Mouse (Mus musculus) kidney, adult 8-10 months (tissue): ENCODE measurements around the gene Mroh2b.

Experiments
- DNase-seq, 2 experiments: peaks; one replicate each; pipeline ENCODE4 v3.0.0; 2022

Mroh2b gene

DNA sequence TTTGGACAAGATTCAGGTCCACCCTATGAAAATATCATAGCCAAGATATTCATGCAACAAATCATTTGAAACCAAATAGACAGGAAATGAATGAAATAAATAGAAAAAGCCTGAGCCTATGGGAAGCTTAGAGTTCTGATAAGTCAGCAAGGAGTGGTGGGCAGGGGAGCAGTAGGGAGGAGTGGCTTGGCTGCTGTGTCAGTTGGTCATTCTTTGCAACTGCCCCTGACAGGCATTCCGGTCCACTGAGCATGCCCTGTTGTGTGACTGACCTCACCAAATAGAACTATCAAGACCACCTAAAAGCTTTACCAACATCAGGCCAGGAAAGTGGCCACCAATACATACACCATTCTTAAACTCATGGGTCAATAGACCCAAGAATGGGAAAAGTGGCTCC is at the start of gene Mroh2b:
Mroh2b (plus strand) TSS at position 301 of the 400 bp plus-strand sequence.
- no peak for DNase-seq

DNA sequence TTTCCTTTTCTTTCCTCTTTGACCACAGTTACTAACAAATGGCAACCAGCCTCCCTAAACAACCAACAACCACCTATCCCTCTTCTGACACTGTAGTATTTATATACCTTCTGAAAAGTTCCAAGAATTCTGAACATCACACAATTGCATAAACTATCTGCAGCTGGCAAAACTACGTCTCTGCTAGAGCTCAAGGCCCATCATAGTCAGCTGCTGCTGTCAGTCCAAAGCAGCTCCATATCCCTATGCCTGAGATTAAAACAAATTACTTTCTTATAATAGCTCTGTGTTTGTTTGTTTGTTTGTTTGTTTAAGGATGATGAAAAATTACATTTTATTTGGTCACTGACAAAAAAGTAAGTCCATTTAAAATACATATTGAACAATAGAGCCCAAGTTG is 48.5 kb upstream of the Mroh2b start:
- no peak for DNase-seq

DNA sequence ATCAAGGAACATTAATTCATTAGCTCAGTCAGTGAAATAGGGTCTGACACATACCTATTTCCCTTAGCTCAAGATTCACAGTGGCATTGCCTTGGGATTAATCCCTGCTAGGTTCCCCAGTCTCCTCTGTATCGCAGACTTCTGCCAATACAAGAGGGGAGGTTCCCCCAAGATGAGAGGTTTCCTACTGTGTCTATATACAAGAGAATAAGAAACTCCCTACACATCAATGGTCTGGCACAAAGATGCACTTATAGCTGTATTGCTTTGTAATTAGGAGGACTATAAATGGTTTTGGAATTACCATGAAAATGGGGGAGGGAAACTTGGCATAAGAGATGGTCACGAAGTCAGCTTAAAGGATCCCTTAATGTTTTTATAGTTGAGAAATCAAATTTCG is 3.6 kb upstream of the Mroh2b start:
- DNase-seq = no peak

DNA sequence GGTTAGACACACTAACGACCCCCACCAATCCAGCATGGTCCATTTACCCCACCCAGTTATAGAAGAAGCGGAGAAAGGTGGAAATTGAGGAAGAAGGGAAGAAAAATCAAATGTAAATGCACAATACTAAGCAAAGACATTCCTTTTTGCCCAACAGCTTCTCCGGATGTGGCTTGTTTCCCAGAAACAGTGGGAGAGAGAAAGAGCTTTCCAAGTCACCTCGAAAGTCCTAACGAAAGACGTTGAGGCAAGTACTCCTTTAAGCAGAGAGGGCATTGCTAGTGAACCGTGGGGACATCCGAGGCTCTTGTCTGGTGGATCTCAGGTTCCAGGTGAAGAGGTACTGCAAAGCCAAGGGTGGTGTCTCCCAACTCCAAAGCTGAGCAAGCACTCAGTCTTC is 36.2 kb downstream of the Mroh2b start:
- DNase-seq = no peak

DNA sequence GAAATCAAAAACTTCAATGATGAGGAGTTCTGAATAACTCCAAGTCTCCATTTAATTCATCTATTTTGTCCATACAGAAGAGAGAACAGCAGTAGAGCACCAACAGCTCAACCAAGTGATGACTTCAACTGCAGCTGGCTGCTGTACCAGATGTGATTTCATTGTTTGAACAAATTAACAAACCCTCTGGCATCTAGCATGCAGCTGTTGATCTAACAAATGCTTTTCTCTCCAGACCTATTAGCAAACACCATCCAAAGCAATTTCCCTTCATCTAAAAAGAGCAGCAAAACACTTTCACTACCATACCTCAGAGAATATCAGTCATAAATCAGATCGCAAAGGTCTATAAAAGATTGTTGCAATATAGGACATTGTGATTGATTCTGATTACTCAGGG is 74.8 kb downstream of the Mroh2b start:
- DNase-seq = no peak

DNA sequence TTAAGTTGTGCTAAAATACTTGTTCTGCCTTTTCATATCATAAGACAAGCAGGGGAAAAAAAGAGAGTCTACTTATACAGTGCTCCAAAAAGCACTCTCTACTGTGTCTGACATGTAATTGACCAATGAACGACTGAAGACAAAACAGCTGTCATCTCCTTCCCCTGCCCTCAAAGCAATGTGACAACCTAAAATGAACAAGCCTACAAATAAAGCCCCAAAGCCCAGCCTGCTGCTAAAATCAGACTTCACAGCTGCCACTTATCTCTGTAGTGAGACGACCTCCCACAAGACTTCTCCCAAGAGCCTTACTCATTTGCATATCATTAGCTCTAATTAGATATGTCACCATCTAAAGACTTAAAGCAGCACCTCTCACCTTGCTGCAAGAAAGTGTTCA is 104.4 kb downstream of the Mroh2b start:
- no peak for DNase-seq

DNA sequence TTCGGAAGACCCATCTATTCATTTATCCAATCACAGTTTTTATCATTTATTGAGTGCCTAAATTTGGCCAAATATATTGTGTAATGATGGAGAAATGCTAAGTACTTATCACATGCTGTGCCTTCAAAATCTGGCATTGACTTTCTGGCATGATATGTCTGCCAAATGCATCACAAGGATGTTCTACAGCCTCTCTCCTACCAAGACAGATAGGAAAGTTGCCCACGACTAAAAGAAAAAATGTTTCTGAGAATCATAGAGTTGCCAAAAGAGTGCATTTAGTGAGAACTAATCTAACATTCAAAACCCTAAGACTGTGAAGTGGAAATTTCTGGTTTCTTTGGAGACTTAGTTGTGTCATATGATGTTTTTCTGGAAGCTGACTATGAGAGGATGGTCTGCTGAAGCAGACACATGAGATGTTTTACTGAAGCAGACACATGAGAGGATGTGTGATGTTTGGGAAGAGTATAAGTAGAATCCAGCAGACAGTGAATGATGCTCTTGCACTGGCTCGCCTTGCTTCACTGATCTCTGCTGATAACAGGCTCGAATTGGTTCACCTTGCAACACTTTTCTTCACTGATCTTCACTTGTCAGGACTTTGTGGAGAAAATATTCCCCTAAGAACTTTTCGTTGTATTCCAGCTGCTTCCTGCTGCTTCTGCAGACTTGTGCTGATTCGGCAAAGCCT is 105.1 kb downstream of the Mroh2b start:
- no peak for DNase-seq

DNA sequence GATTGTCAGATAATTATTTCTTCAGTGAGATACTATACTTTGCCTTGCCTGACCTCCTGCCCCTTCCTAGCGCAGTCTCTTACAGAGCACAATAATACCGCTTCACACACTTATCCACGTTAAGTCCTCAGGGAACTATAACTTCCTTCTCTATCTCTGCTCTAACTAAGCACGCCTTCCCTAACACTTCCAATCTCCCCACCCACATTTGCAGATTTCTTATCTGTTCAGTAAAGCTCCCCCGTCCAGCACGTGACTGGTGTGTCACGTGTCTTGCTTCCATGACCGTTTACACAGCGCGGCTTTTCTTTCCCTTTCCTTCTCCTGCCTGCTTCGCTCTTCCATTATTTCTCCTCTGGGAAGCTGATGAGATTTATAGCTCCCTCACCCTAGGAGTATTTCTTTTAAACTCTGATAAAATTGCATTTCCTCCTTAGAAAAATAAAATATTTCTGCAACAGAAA is 111.1 kb downstream of the Mroh2b start:
- DNase-seq = peak; percentile 8 to 14
